Mouse (Mus musculus) hindbrain, embryonic 15.5 days (tissue): ENCODE measurements around the gene Ubxn6. TPM values are rescaled to one million over a fixed set of nuclear protein-coding genes. Genes with fewer than 3 reads are reported as not detected.
A peak's percentile ranks its signal among the peaks of the same experiment; 100 is the strongest.

Source experiments
- ATAC-seq: fragments of 200-750 bp; cut with Nextera tagmentation; 2 replicates; pipeline ENCODE4 v1.8.0; 2017; ENCODE audit warnings: low read depth, moderate number of reproducible peaks, moderate TSS enrichment; ENCODE audit not compliant: low FRiP score
- H3K27ac ChIP-seq: fragments of 300-500 bp; sonication (generic); replicated peaks from 2 replicates; pipeline ENCODE4 v1.5.1; 2015; ENCODE audit warnings: mild to moderate bottlenecking, inconsistent platforms
- H3K27me3 ChIP-seq: fragments of 300-500 bp; sonication (generic); 2 replicates; pipeline ENCODE4 v1.6.1; 2015; ENCODE audit warnings: control low read depth, inconsistent platforms
- H3K36me3 ChIP-seq: fragments of 300-500 bp; sonication (generic); 2 replicates; pipeline ENCODE4 v1.6.1; 2015; ENCODE audit warnings: control low read depth, inconsistent platforms
- H3K4me1 ChIP-seq: fragments of 300-500 bp; sonication (generic); replicated peaks from 2 replicates; pipeline ENCODE4 v1.6.1; 2015; ENCODE audit warnings: control low read depth, inconsistent platforms
- H3K4me2 ChIP-seq: fragments of 300-500 bp; sonication (generic); 2 replicates; pipeline ENCODE4 v1.6.1; 2015; ENCODE audit warnings: moderate library complexity, mild to moderate bottlenecking, inconsistent platforms
- H3K4me3 ChIP-seq: fragments of 300-500 bp; sonication (generic); 2 replicates; pipeline ENCODE4 v1.5.1; 2015; ENCODE audit warnings: mild to moderate bottlenecking, inconsistent platforms
- H3K9ac ChIP-seq: fragments of 300-500 bp; sonication (generic); 2 replicates; pipeline ENCODE4 v1.6.1; 2015; ENCODE audit warnings: inconsistent platforms
- H3K9me3 ChIP-seq: fragments of 300-500 bp; sonication (generic); 2 replicates; pipeline ENCODE4 v1.6.1; 2016; ENCODE audit warnings: control low read depth, inconsistent platforms
- WGBS: fragments of 180-500 bp; shearing (Covaris S2); methylation state at CpG from one replicate; pipeline ENCODE4 v1.1.7; 2015; 5-methylcytosine and 5-hydroxymethylcytosine counted together
- polyA plus RNA-seq: library from polyadenylated mRNA; unstranded; fragments of >200 nt; fragmentation: Nextera tagmentation; extraction: Ambion mirVana; gene quantifications from 2 replicates; pipeline ENCODE4 v1.2.1, GENCODE M21; 2015

The Ubxn6 gene
- polyA plus RNA-seq, 1 experiment from 2014 or later: 76.1 TPM

DNA sequence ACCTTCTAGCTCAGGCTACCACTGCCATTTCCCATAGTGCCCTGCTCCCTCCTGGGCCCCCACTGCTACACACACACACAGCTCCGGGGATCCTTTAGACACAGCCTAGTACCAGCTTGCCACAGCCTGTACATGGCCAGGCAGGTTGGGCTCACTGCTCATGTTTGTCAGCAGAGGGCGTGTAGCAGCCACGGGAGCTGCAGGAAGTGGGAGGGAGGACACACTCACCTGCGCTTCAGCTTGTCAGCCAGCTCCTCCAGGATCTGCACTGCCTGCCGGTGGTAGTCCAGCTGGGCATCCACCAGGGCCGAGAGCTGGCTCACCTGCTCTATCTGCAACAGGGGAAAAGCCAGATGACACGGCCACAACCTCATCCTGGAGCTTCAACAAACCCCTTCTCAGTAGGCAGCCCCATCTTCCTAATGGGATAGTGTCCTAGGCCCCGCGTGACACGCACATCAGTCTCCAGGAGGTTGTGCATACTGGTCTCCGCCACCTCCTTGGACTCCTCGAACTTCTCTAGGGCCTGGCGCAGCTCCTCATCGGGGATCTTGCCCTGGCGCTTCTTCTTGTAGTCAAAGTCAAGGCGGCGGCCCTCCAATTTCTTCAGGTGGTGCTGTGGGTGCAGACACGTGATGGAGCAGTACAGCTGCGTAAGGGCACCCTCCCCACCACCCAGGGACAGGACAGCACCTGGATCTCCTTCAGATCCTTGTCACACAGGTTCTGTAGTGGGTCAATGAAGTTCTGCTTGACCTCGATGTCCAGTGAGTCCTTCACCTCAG is 56.3 kb downstream of the Ubxn6 start:
- Histone ChIP-seq H3K27me3 (no peaks in the 10 kb centered on the region), H3K4me1 (peaks cover 27% of the 10 kb centered on the region), H3K9ac (no peak overlapping the region), H3K4me2 (no peak overlapping the region), H3K4me3 (no peak overlapping the region), H3K27ac (peak overlapping the region; percentile 25; the same call in 1 of the 2 replicates), H3K9me3 (no peaks in the 10 kb centered on the region), H3K36me3 (peaks cover 44% of the 10 kb centered on the region)
- ATAC-seq: peak; percentile 31
- 73% methylated on average over 20 of the region's 20 CpGs for WGBS

DNA sequence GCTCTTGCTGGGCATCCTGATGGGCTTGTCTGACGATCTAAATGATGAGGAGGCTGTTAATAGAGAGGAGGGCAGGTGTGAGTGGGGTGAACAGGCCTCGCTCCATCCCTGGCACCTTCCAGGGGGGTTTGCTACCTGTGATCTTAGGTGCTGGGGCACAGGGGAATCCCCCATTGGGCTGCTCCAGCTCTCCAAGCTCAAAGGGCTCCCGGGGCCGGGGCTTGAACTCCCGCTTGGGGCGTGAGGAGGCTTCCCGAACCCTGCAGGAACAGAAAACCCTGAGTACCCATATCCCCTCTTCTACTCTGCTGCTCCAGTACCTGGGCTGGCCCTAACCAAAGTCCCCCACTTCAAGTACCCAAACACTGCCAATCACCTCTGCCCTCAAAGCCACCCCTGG is 57.0 kb downstream of the Ubxn6 start:
- Histone ChIP-seq H3K9me3 (no peaks in the 10 kb centered on the region), H3K27me3 (no peaks in the 10 kb centered on the region), H3K4me3 (no peak overlapping the region), H3K4me1 (peaks cover 20% of the 10 kb centered on the region), H3K27ac (peak overlapping the region; percentile 25; the same call in 1 of the 2 replicates), H3K9ac (no peak overlapping the region), H3K36me3 (peaks cover 50% of the 10 kb centered on the region), H3K4me2 (no peak overlapping the region)
- ATAC-seq: no peak
- 90% methylated on average over 7 of the region's 7 CpGs for WGBS

Other genes with a start within 250 kb of the Ubxn6 start
- gene Zfp119a, start 196.1 kb downstream of the Ubxn6 start, polyA plus RNA-seq: 11.2 and 11.7 TPM in 2 replicates
- gene Zfp959, start 182.9 kb downstream of the Ubxn6 start, polyA plus RNA-seq: 14.4 and 15.4 TPM in 2 replicates
- gene Zfp119b, start 125.5 kb downstream of the Ubxn6 start, polyA plus RNA-seq: 7.5 and 8.3 TPM in 2 replicates
- 5.9 and 6.4 TPM in 2 replicates for gene Ebi3, start 122.4 kb downstream of the Ubxn6 start, polyA plus RNA-seq
- gene Yju2, start 115.9 kb downstream of the Ubxn6 start, polyA plus RNA-seq: 22.7 and 22.9 TPM in 2 replicates
- gene Shd, start 104.6 kb downstream of the Ubxn6 start, polyA plus RNA-seq: 174 and 179 TPM in 2 replicates
- gene Fsd1, start 88.5 kb downstream of the Ubxn6 start, polyA plus RNA-seq: 193 and 215 TPM in 2 replicates
- gene Stap2, start 69.4 kb downstream of the Ubxn6 start, polyA plus RNA-seq: 6.2 and 6.5 TPM in 2 replicates
- gene Mpnd, start 69.3 kb downstream of the Ubxn6 start, polyA plus RNA-seq: 145 and 149 TPM in 2 replicates
- 108 and 111 TPM in 2 replicates for gene Sh3gl1, start 38.4 kb downstream of the Ubxn6 start, polyA plus RNA-seq
- gene Chaf1a, start 34.6 kb downstream of the Ubxn6 start, polyA plus RNA-seq: 7.6 and 7.8 TPM in 2 replicates
- gene Hdgfl2, start 4.6 kb upstream of the Ubxn6 start, polyA plus RNA-seq: 141 and 145 TPM in 2 replicates
- 0.08 and 0.21 TPM in 2 replicates for gene Plin4, start 34.8 kb upstream of the Ubxn6 start, polyA plus RNA-seq
- gene Plin5, start 42.6 kb upstream of the Ubxn6 start, polyA plus RNA-seq: 1.7 and 2.5 TPM in 2 replicates
- 0.33 and 0.62 TPM in 2 replicates for gene Lrg1, start 47.0 kb upstream of the Ubxn6 start, polyA plus RNA-seq
- 17.4 and 19.2 TPM in 2 replicates for gene Sema6b, start 65.3 kb upstream of the Ubxn6 start, polyA plus RNA-seq
- 9.5 and 10.7 TPM in 2 replicates for gene Tnfaip8l1, start 87.4 kb upstream of the Ubxn6 start, polyA plus RNA-seq
- 76.2 and 78.6 TPM in 2 replicates for gene Mydgf, start 108.9 kb upstream of the Ubxn6 start, polyA plus RNA-seq
- gene Dpp9, start 143.9 kb upstream of the Ubxn6 start, polyA plus RNA-seq: 25.6 and 28.8 TPM in 2 replicates
- gene Fem1a, start 181.8 kb upstream of the Ubxn6 start, polyA plus RNA-seq: 18.2 and 18.8 TPM in 2 replicates
- gene Ticam1, start 201.8 kb upstream of the Ubxn6 start, polyA plus RNA-seq: 1.3 and 1.8 TPM in 2 replicates
- gene Plin3, start 217.8 kb upstream of the Ubxn6 start, polyA plus RNA-seq: 16.6 and 17.5 TPM in 2 replicates
- not detected in 2 replicates for gene Arrdc5, start 225.3 kb upstream of the Ubxn6 start, polyA plus RNA-seq
- gene Uhrf1, start 228.3 kb upstream of the Ubxn6 start, polyA plus RNA-seq: 29.7 and 31.9 TPM in 2 replicates